Mouse (Mus musculus) 3134 (cell line): Measurements from ENCODE around the gene Sympk.
A peak's percentile ranks its signal among the peaks of the same experiment; 100 is the strongest.

Experiments used
- DNase-seq: peaks from one replicate; pipeline ENCODE4 v3.0.0-alpha.2; 2011; ENCODE audit warnings: low spot score; ENCODE audit not compliant: insufficient read length; ENCODE audit errors: extremely low read depth

The Sympk gene

GRCm38 (mm10) chr7:19024096-19024506, at the start of gene Sympk:
Sympk (plus strand) TSS chr7:19024377.
- peak; percentile 94 for DNase-seq

- no peak for DNase-seq
Observed at GRCm38 (mm10) chr7:18978381-18978780, 45.8 kb upstream of the Sympk start.

GRCm38 (mm10) chr7:18986503-18986902, 37.7 kb upstream of the Sympk start:
- DNase-seq = no peak

- DNase-seq = no peak
Observed at GRCm38 (mm10) chr7:18987100-18987499, 37.1 kb upstream of the Sympk start, which contains the start of gene Nanos2. Nanos2 (plus strand) TSS chr7:18987400.

- DNase-seq = no peak
Observed at GRCm38 (mm10) chr7:18987747-18988146, 36.4 kb upstream of the Sympk start.

- DNase-seq = no peak
Observed at GRCm38 (mm10) chr7:18988780-18989179, 35.4 kb upstream of the Sympk start.

GRCm38 (mm10) chr7:18989995-18990394, 34.2 kb upstream of the Sympk start:
- DNase-seq = no peak

- peak; percentile 94 for DNase-seq
Observed at GRCm38 (mm10) chr7:18990601-18991295, 33.4 kb upstream of the Sympk start, which contains the start of gene Mypop. Mypop (plus strand) TSS chr7:18991245.

- peak; percentile 29 for DNase-seq
Observed at GRCm38 (mm10) chr7:18991660-18992293, 32.4 kb upstream of the Sympk start.

GRCm38 (mm10) chr7:18992294-18992675, 31.9 kb upstream of the Sympk start:
- DNase-seq = no peak

- DNase-seq = no peak
Observed at GRCm38 (mm10) chr7:18993036-18993435, 31.1 kb upstream of the Sympk start.

GRCm38 (mm10) chr7:18998835-18999234, 25.3 kb upstream of the Sympk start:
- DNase-seq = no peak

- no peak for DNase-seq
Observed at GRCm38 (mm10) chr7:19000421-19000820, 23.8 kb upstream of the Sympk start.

GRCm38 (mm10) chr7:19001066-19001806, 22.9 kb upstream of the Sympk start:
- DNase-seq = no peak

- no peak for DNase-seq
Observed at GRCm38 (mm10) chr7:19001807-19002085, 22.4 kb upstream of the Sympk start.

- DNase-seq = no peak
Observed at GRCm38 (mm10) chr7:19002115-19002514, 22.1 kb upstream of the Sympk start.

GRCm38 (mm10) chr7:19002848-19003498, 21.2 kb upstream of the Sympk start:
- DNase-seq = peak; percentile 75

GRCm38 (mm10) chr7:19003902-19004630, 20.1 kb upstream of the Sympk start, which contains the start of gene Irf2bp1:
Irf2bp1 (plus strand) TSS chr7:19004044.
- peak; percentile 85 for DNase-seq

GRCm38 (mm10) chr7:19004631-19005079, 19.5 kb upstream of the Sympk start:
- DNase-seq = peak; percentile 67

- no peak for DNase-seq
Observed at GRCm38 (mm10) chr7:19005417-19006121, 18.6 kb upstream of the Sympk start.
